Mouse (Mus musculus): Measurements from ENCODE around the gene Gse1. TPM values are rescaled to one million over a fixed set of nuclear protein-coding genes. Genes with fewer than 3 reads are reported as not detected.
"Not testable (repeated sequence)": the region's sequence is repeated elsewhere in the genome, so short reads cannot be mapped to it uniquely, and the experiment has no call there.

The Gse1 gene
- polyA plus RNA-seq, 1 experiment from 2014 or later = 14.3 TPM

- Histone ChIP-seq H3K4me3 (ENCODE audit: low read depth, low read length) (no peak overlapping the region), H3K4me2 (no peak overlapping the region), H3K36me3 (ENCODE audit: insufficient read depth) (no peaks in the 10 kb centered on the region), H3K9me3 (ENCODE audit: low read depth, low read length) (no peaks in the 10 kb centered on the region), H3K27me3 (ENCODE audit: insufficient read depth, low read length) (no peaks in the 10 kb centered on the region), H3K9ac (no peak overlapping the region), H3K27ac (ENCODE audit: low read depth) (no peak overlapping the region), H3K4me1 (ENCODE audit: insufficient read depth) (peaks cover 16% of the 10 kb centered on the region)
- ATAC-seq (ENCODE audit: insufficient read depth) (no peak; the same call in 1 of the 2 replicates), DNase-seq (no peak)
- TF ChIP-seq CTCF (IDR thresholded peaks at IDR 0.05; ENCODE audit: low read depth) = no peak
- 49% methylated on average over 7 of the region's 7 CpGs for WGBS
Measured at GRCm38 (mm10) chr8:120331027-120331426, 102.8 kb downstream of the Gse1 start.

- H3K4me2 ChIP-seq = no peak overlapping the region
- H3K9ac ChIP-seq = no peak overlapping the region
- 70% methylated on average over 16 of the region's 16 CpGs for WGBS
- H3K9me3 ChIP-seq (ENCODE audit: low read depth, low read length) = no peaks in the 10 kb centered on the region
- H3K36me3 ChIP-seq (ENCODE audit: insufficient read depth) = no peaks in the 10 kb centered on the region
- no peak for ATAC-seq (ENCODE audit: insufficient read depth)
- H3K4me1 ChIP-seq (ENCODE audit: insufficient read depth) = peaks cover 16% of the 10 kb centered on the region
- H3K4me3 ChIP-seq (ENCODE audit: low read depth, low read length) = no peak overlapping the region
- no peak overlapping the region for H3K27ac ChIP-seq (ENCODE audit: low read depth)
- peak; percentile 58 for DNase-seq
- peak; percentile 55 for TF ChIP-seq CTCF (IDR thresholded peaks at IDR 0.05; ENCODE audit: low read depth)
- H3K27me3 ChIP-seq (ENCODE audit: insufficient read depth, low read length) = no peaks in the 10 kb centered on the region
Measured at GRCm38 (mm10) chr8:120332379-120333229, 104.3 kb downstream of the Gse1 start.

GRCm38 (mm10) chr8:120333681-120334080, 105.4 kb downstream of the Gse1 start:
- no peaks in the 10 kb centered on the region for H3K9me3 ChIP-seq (ENCODE audit: low read depth, low read length)
- DNase-seq = no peak
- no peak for ATAC-seq (ENCODE audit: insufficient read depth)
- peaks cover 16% of the 10 kb centered on the region for H3K4me1 ChIP-seq (ENCODE audit: insufficient read depth)
- H3K9ac ChIP-seq = no peak overlapping the region
- H3K27me3 ChIP-seq (ENCODE audit: insufficient read depth, low read length) = no peaks in the 10 kb centered on the region
- WGBS = 85% methylated on average over 4 of the region's 4 CpGs
- no peaks in the 10 kb centered on the region for H3K36me3 ChIP-seq (ENCODE audit: insufficient read depth)
- H3K4me3 ChIP-seq (ENCODE audit: low read depth, low read length) = no peak overlapping the region
- no peak overlapping the region for H3K27ac ChIP-seq (ENCODE audit: low read depth)
- TF ChIP-seq CTCF (IDR thresholded peaks at IDR 0.05; ENCODE audit: low read depth) = no peak
- no peak overlapping the region for H3K4me2 ChIP-seq

- DNase-seq; H3K9ac ChIP-seq; H3K4me3 ChIP-seq (ENCODE audit: low read depth, low read length); H3K36me3 ChIP-seq (ENCODE audit: insufficient read depth); H3K27me3 ChIP-seq (ENCODE audit: insufficient read depth, low read length); H3K4me2 ChIP-seq; ATAC-seq (ENCODE audit: insufficient read depth); H3K9me3 ChIP-seq (ENCODE audit: low read depth, low read length): not testable (repeated sequence)
- Histone ChIP-seq H3K4me1 (ENCODE audit: insufficient read depth) (peaks cover 16% of the 10 kb centered on the region), H3K27ac (ENCODE audit: low read depth) (peak overlapping the region; percentile 66; the same call in 1 of the 2 replicates)
- 65% methylated on average over 3 of the region's 3 CpGs for WGBS
Measured at GRCm38 (mm10) chr8:120334261-120334660, 106.0 kb downstream of the Gse1 start.

GRCm38 (mm10) chr8:120334878-120335261, 106.6 kb downstream of the Gse1 start:
- Histone ChIP-seq H3K36me3 (ENCODE audit: insufficient read depth) (no peaks in the 10 kb centered on the region), H3K4me1 (ENCODE audit: insufficient read depth) (peaks cover 16% of the 10 kb centered on the region), H3K9ac (peak overlapping the region; percentile 23; the same call in 1 of the 2 replicates), H3K4me2 (peak overlapping the region; percentile 44), H3K27me3 (ENCODE audit: insufficient read depth, low read length) (no peaks in the 10 kb centered on the region), H3K4me3 (ENCODE audit: low read depth, low read length) (no peak overlapping the region), H3K9me3 (ENCODE audit: low read depth, low read length) (no peaks in the 10 kb centered on the region), H3K27ac (ENCODE audit: low read depth) (peak overlapping the region; percentile 66)
- ATAC-seq (ENCODE audit: insufficient read depth) (0 out of 2 replicates have a peak, but pooled peaks have one; percentile 25), DNase-seq (peak; percentile 82)
- WGBS = 9% methylated on average over 5 of the region's 5 CpGs
- no peak for TF ChIP-seq CTCF (IDR thresholded peaks at IDR 0.05; ENCODE audit: low read depth)

- Histone ChIP-seq H3K36me3 (ENCODE audit: insufficient read depth) (no peaks in the 10 kb centered on the region), H3K4me1 (ENCODE audit: insufficient read depth) (peaks cover 19% of the 10 kb centered on the region), H3K4me2 (peak overlapping the region; percentile 44), H3K27me3 (ENCODE audit: insufficient read depth, low read length) (no peaks in the 10 kb centered on the region), H3K27ac (ENCODE audit: low read depth) (peak overlapping the region; percentile 66), H3K9ac (no peak overlapping the region; the same call in 1 of the 2 replicates), H3K9me3 (ENCODE audit: low read depth, low read length) (no peaks in the 10 kb centered on the region), H3K4me3 (ENCODE audit: low read depth, low read length) (no peak overlapping the region)
- TF ChIP-seq CTCF (IDR thresholded peaks at IDR 0.05; ENCODE audit: low read depth) = no peak
- 12% methylated on average over 17 of the region's 17 CpGs for WGBS
- peak; percentile 20 for DNase-seq
- no peak for ATAC-seq (ENCODE audit: insufficient read depth)
Measured at GRCm38 (mm10) chr8:120335262-120336086, 107.2 kb downstream of the Gse1 start.

- WGBS = 5% methylated on average over 9 of the region's 9 CpGs
- Histone ChIP-seq H3K4me1 (ENCODE audit: insufficient read depth) (peaks cover 19% of the 10 kb centered on the region), H3K4me2 (peak overlapping the region; percentile 44; the same call in 1 of the 2 replicates), H3K9ac (no peak overlapping the region; the same call in 1 of the 2 replicates), H3K4me3 (ENCODE audit: low read depth, low read length) (no peak overlapping the region), H3K27me3 (ENCODE audit: insufficient read depth, low read length) (no peaks in the 10 kb centered on the region), H3K27ac (ENCODE audit: low read depth) (no peak overlapping the region; the same call in 1 of the 2 replicates), H3K9me3 (ENCODE audit: low read depth, low read length) (no peaks in the 10 kb centered on the region), H3K36me3 (ENCODE audit: insufficient read depth) (no peaks in the 10 kb centered on the region)
- ATAC-seq (ENCODE audit: insufficient read depth) (0 out of 2 replicates have a peak, but pooled peaks have one; percentile 25), DNase-seq (no peak)
- TF ChIP-seq CTCF (IDR thresholded peaks at IDR 0.05; ENCODE audit: low read depth) = no peak
Measured at GRCm38 (mm10) chr8:120336087-120336380, 107.8 kb downstream of the Gse1 start.

Data from lung, embryonic 14.5 days (tissue).